Mouse (Mus musculus) liver, postnatal 0 days (tissue): ENCODE measurements around the gene Prpf19. TPM values are rescaled to one million over a fixed set of nuclear protein-coding genes. Genes with fewer than 3 reads are reported as not detected.

ENCODE experiments used
- ATAC-seq: fragments of 200-750 bp; cut with Nextera tagmentation; 2 replicates; pipeline ENCODE4 v1.8.0; 2017; ENCODE audit warnings: mild to moderate bottlenecking, moderate library complexity
- DNase-seq: peaks from one replicate; pipeline ENCODE4 v3.0.0-alpha.2; 2016
- H3K27ac ChIP-seq: fragments of 300-500 bp; sonication (generic); 2 replicates; pipeline ENCODE4 v1.5.1; 2014; ENCODE audit warnings: antibody characterized with exemption, moderate library complexity, mild to moderate bottlenecking, low read depth
- H3K27me3 ChIP-seq: fragments of 300-500 bp; sonication (generic); 2 replicates; pipeline ENCODE4 v1.6.1; 2014; ENCODE audit warnings: low read length, control low read depth, mixed read lengths; ENCODE audit not compliant: insufficient read depth
- H3K36me3 ChIP-seq: fragments of 300-500 bp; sonication (generic); replicated peaks from 2 replicates; pipeline ENCODE4 v1.6.1; 2014; ENCODE audit warnings: mild to moderate bottlenecking, control low read depth, low read length, moderate library complexity, mixed read lengths; ENCODE audit not compliant: insufficient read depth
- H3K4me1 ChIP-seq: fragments of 300-500 bp; sonication (generic); 2 replicates; pipeline ENCODE4 v1.6.1; 2014; ENCODE audit warnings: antibody characterized with exemption, mild to moderate bottlenecking, control low read depth; ENCODE audit not compliant: insufficient read depth
- H3K4me2 ChIP-seq: fragments of 300-500 bp; sonication (generic); 2 replicates; pipeline ENCODE4 v1.6.1; 2014; ENCODE audit warnings: low read depth, mild to moderate bottlenecking, low read length, moderate library complexity, mixed read lengths
- H3K4me3 ChIP-seq: fragments of 300-500 bp; sonication (generic); 2 replicates; pipeline ENCODE4 v1.5.1; 2014; ENCODE audit warnings: low read depth, low read length
- H3K9ac ChIP-seq: fragments of 300-500 bp; sonication (generic); replicated peaks from 2 replicates; pipeline ENCODE4 v1.6.1; 2014; ENCODE audit warnings: mild to moderate bottlenecking, moderate library complexity
- H3K9me3 ChIP-seq: fragments of 300-500 bp; sonication (generic); 2 replicates; pipeline ENCODE4 v1.6.1; 2016; ENCODE audit warnings: mild to moderate bottlenecking, control low read depth, low read length, mixed read lengths
- CTCF ChIP-seq: sonication (generic); IDR thresholded peaks from 2 replicates; pipeline ENCODE4 v1.5.1; 2016; ENCODE audit warnings: antibody characterized with exemption, low read depth
- EP300 ChIP-seq: IDR thresholded peaks from 2 replicates; pipeline ENCODE4 v1.6.1; 2016; ENCODE audit warnings: antibody characterized with exemption, low read depth, mild to moderate bottlenecking
- WGBS: fragments of 180-500 bp; shearing (Covaris S2); extraction: QIAGEN DNeasy Blood & Tissue Kit; methylation state at CpG from one replicate; pipeline ENCODE4 v1.1.7; 2014; ENCODE audit not compliant: insufficient replicate concordance; 5-methylcytosine and 5-hydroxymethylcytosine counted together
- polyA plus RNA-seq: library from polyadenylated mRNA; unstranded; fragments of >200 nt; fragmentation: Nextera tagmentation; extraction: Ambion mirVana; gene quantifications from 2 replicates; pipeline ENCODE4 v1.2.1, GENCODE M21; 2015

The Prpf19 gene
- polyA plus RNA-seq, 1 experiment from 2014 or later = 12.7 TPM

DNA sequence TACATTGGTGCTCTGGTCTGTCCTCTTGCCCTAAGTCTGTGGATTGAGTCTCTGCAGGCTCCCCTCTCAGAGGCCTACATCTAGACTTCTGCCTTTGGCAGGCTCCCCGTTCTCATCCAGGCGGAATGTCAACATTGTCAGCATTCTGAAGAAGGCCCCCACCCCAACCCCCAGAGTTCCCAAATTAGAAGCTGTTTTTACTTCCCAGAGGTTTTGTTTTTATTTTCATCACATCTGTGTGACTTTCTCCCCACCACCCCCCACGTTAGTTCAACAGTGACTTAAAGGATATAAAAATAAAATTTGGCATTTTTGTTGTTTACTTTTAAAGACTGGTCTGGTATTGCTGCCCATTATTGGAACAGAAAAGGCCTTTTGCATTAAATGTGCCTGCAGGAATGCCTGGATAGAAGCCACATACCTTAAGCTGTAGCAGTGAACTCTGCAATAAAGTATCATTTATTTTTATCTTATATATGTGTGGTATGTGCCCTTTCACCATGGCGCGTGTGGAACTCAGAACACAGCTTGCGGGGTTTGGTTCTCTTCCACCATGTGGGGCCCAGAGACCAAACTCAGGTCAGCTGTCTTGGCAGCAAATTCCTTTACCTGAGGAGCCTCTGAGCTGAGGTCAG is 14.2 kb downstream of the Prpf19 start:
- no peak for ATAC-seq
- no peak overlapping the region for H3K9ac ChIP-seq
- no peak overlapping the region for H3K4me3 ChIP-seq
- no peaks in the 10 kb centered on the region for H3K27me3 ChIP-seq
- WGBS = 71% methylated on average over 6 of the region's 6 CpGs
- H3K4me2 ChIP-seq = no peak overlapping the region
- H3K9me3 ChIP-seq = no peaks in the 10 kb centered on the region
- H3K4me1 ChIP-seq = no peaks in the 10 kb centered on the region; the same call in 1 of the 2 replicates
- TF ChIP-seq CTCF (no peak), EP300 (no peak)
- peaks cover 19% of the 10 kb centered on the region for H3K36me3 ChIP-seq
- no peak overlapping the region for H3K27ac ChIP-seq
- no peak for DNase-seq

DNA sequence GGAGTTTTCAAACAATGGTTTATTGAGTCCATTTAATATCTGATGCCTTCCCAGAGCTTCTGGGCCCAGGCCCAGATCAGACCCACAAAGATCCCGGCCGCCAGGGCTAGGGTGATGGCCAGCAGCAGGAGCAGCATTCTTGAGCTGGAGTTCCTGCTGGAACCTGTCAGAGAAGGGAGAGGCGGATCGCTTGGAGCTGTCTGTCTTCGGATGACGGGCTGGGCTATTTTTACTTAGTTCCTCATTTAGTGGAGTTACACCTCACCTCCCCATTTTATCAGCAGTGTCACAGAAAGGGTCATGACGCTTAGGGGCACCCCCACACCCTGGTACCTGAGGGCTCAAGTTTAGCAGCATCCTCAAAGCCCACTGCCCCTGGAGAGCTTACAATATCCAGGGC is 19.3 kb downstream of the Prpf19 start:
- Histone ChIP-seq H3K4me2 (no peak overlapping the region), H3K27ac (no peak overlapping the region), H3K9me3 (no peaks in the 10 kb centered on the region), H3K4me3 (no peak overlapping the region), H3K27me3 (no peaks in the 10 kb centered on the region), H3K36me3 (no peaks in the 10 kb centered on the region), H3K9ac (no peak overlapping the region), H3K4me1 (no peaks in the 10 kb centered on the region)
- 28% methylated on average over 7 of the region's 7 CpGs for WGBS
- DNase-seq = no peak
- TF ChIP-seq CTCF = no peak
- no peak for TF ChIP-seq EP300
- ATAC-seq = no peak

- Histone ChIP-seq H3K4me3 (no peak overlapping the region), H3K4me2 (no peak overlapping the region), H3K9ac (no peak overlapping the region), H3K36me3 (no peaks in the 10 kb centered on the region), H3K4me1 (no peaks in the 10 kb centered on the region), H3K27me3 (no peaks in the 10 kb centered on the region), H3K9me3 (no peaks in the 10 kb centered on the region), H3K27ac (no peak overlapping the region)
- DNase-seq (no peak), ATAC-seq (no peak)
- 38% methylated on average over 2 of the region's 2 CpGs for WGBS
- TF ChIP-seq CTCF (no peak), EP300 (no peak)
Measured at GRCm38 (mm10) chr19:10914870-10915269, 19.8 kb downstream of the Prpf19 start.

DNA sequence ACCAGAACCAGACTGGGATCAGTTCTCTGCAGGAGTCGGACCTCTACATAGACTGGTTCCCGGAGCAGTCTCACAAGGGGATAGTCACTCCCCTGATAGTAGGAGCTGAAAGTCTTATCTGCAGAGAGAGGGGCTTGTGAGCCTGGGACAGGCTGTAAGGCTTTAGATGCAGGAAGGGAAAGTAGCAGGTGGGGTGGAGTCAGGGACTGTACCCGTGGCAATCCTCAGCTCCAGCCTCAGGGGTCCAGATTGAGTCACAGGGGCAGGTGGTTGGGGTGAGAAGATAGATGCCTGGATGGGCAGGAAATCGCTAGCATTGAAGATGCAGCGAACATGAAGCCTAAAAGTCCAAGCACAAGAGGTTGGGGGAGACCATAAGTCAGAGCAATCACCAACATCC is 21.5 kb downstream of the Prpf19 start:
- Histone ChIP-seq H3K36me3 (no peaks in the 10 kb centered on the region), H3K27ac (no peak overlapping the region), H3K9me3 (no peaks in the 10 kb centered on the region), H3K4me2 (no peak overlapping the region), H3K4me3 (no peak overlapping the region), H3K4me1 (no peaks in the 10 kb centered on the region), H3K9ac (no peak overlapping the region), H3K27me3 (no peaks in the 10 kb centered on the region)
- ATAC-seq (no peak), DNase-seq (no peak)
- 48% methylated on average over 5 of the region's 5 CpGs for WGBS
- TF ChIP-seq EP300 = no peak

DNA sequence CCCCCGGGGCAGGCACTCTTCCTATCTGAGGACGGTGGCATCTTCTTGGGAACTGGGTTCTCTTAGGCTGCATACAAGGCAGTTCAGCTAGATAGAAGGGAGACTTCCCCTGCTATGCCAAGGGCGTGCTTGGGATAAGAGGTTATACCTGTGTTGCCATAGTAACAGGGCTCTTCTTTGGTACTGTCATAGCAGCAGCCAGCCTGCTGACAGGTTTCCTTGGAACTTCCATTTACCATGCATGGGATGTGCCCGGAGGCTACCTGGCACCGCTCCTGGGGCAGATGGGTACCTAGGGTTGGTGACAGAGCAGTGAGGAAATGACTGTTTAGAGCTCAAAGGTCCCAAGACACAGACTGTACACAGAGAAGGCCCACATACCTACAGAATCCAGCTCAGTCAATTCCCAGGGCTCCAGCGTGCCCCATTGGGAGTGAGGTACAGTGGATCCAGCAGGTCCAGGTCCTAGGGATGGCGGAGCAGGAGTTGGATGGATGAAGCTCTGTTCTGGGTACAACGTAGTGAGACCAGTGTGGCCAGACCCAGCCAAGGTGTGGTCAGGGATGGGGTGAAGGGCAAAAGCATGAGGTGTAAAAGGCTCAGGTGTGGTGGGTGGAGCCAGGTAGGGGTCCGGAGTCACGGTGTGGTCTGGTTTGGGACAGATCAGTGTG is 23.4 kb downstream of the Prpf19 start:
- ATAC-seq = no peak
- DNase-seq = no peak
- Histone ChIP-seq H3K36me3 (no peaks in the 10 kb centered on the region), H3K4me3 (no peak overlapping the region), H3K9me3 (no peaks in the 10 kb centered on the region), H3K27me3 (no peaks in the 10 kb centered on the region), H3K9ac (no peak overlapping the region), H3K4me1 (no peaks in the 10 kb centered on the region), H3K27ac (no peak overlapping the region), H3K4me2 (no peak overlapping the region)
- 78% methylated on average over 10 of the region's 10 CpGs for WGBS
- no peak for TF ChIP-seq CTCF
- TF ChIP-seq EP300 = no peak

DNA sequence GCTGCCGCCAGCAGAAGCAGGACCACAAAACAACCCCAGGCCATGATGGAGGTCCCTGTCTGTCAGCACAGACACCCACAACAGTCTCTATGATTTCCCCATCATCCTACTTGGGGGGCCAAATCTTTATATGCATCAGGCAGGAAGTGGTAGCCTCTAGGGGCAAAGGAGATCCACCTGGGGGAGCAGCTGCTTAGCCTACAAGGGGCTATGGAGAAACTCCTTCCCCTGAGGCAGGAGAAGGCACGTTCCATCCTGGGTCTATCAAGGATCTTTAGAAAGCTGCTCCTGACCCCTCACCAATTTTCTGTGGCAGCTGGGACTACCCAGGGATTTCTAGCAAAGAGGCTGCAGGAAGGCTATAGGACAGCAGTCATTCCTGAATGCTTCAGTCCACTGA is 25.5 kb downstream of the Prpf19 start, which contains the start of gene Zp1:
Gene Zp1 (minus strand): TSS at position 101 of the 400 bp plus-strand sequence.
- no peaks in the 10 kb centered on the region for H3K27me3 ChIP-seq
- no peak within 1 kb of the TSS for H3K9ac ChIP-seq
- WGBS = 61% methylated on average over 2 of the region's 2 CpGs
- TF ChIP-seq CTCF (no peak), EP300 (no peak)
- H3K4me1 ChIP-seq = no peaks in the 10 kb centered on the region
- DNase-seq (no peak), ATAC-seq (no peak)
- H3K4me3 ChIP-seq = no peak within 1 kb of the TSS
- no peak within 1 kb of the TSS for H3K4me2 ChIP-seq
- no peak within 1 kb of the TSS for H3K27ac ChIP-seq
- no peaks in the 10 kb centered on the region for H3K9me3 ChIP-seq
- no peaks in the 10 kb centered on the region for H3K36me3 ChIP-seq
